Mouse (Mus musculus): ENCODE results near the gene 9230104L09Rik.

9230104L09Rik gene

DNA sequence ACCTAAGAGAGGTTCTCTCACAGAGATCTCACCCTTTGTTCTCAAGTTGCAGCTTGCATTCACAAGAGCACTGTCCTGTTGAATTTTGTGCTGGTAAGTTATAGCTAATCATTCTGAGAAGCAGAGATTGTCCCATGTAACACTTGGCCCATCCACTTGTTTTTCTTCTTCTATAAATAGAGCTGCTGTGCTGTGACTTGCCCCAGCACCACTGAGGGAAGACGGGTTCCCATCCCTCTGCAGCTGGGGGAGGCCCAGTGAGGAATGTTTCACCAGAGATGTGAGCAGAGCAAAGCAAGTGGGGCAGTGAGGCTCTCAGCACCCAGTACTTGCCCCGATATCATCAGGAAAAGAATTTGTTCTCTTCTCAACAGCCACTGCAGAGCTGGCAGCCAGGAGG lies at the start of gene 9230104L09Rik:
9230104L09Rik (minus strand) TSS at position 73 of the 400 bp plus-strand sequence.
- no peak for DNase-seq (ENCODE audit: low spot score in 2 of 2)

DNA sequence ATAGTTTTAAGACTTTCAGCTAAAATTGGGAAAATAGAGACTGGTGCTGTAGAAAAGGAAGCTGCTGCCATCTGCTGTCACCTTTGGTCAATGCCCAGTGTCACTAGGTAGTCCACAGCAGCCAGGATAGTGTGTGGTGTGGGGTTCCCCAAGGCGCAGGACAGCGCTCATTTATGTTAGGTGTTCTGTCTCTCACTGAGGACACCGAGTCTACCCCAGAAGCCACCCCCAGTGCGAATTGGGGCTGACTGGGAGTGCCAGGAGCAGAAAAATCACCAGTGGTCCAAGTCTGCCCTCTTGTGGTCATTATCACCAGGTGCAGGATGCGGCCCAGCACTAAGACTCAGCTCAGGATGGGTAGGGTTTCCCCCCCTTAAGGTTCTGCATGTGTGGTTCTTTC lies 37.4 kb upstream of the 9230104L09Rik start:
- peak; percentile 9 to 42 for DNase-seq (ENCODE audit: low spot score in 2 of 2)

DNA sequence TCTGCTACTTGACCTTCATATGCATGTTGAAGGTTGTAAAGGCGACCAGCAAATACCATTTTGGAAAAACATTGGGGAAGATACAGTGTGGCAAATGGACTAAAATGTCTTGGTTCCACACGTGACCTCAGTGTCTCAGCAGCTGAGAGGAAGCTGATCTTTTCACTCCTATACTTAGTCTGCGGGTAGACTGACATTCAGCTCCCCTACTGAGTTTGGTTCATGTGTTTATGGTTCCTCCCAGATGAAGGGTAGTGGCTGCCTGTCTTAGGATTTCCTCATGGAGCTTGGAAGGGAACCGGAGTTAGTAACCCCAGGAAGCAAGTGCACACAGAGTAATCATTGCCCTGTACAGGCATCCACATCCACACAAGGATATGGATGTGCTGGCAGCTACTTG lies 35.5 kb upstream of the 9230104L09Rik start:
- no peak for DNase-seq (ENCODE audit: low spot score in 2 of 2)

DNA sequence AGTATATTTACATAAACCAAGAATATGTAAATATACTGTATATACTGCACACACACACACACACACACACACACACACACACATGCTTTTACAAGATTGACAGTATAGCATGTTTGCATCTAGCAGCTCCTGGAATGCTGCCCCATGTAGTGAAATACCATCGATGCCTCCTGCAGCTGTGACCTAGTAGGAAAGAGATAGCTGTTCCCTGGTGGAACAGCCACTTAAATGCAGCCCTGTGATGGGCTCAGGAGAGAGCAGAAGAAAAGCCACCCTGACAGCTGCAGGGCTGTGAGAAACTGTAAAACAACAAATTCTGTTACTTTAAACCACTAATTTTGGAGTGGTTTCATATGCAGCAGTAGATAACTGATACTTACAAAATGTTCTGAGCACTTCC lies 31.4 kb upstream of the 9230104L09Rik start:
- no peak for DNase-seq (ENCODE audit: low spot score in 2 of 2)

DNA sequence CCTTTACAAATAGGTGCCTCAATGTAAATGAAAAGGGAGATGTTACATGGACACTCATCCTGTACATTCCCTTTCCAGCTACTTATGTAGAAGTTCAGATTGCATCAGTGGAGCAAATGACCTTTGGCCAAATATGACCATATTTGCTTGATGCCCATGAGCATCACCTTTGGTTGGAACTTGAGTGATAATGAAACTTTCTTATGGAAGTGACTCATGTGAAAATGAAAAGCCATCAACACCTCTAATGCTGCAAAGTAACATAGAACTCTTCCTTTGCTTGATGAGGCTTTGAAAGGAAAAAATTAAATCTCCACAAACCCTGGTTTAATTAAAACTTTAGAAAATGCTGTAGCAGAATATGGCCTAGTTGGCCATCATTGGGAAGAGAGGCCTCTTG lies 28.3 kb upstream of the 9230104L09Rik start:
- no peak for DNase-seq (ENCODE audit: low spot score in 2 of 2)

DNA sequence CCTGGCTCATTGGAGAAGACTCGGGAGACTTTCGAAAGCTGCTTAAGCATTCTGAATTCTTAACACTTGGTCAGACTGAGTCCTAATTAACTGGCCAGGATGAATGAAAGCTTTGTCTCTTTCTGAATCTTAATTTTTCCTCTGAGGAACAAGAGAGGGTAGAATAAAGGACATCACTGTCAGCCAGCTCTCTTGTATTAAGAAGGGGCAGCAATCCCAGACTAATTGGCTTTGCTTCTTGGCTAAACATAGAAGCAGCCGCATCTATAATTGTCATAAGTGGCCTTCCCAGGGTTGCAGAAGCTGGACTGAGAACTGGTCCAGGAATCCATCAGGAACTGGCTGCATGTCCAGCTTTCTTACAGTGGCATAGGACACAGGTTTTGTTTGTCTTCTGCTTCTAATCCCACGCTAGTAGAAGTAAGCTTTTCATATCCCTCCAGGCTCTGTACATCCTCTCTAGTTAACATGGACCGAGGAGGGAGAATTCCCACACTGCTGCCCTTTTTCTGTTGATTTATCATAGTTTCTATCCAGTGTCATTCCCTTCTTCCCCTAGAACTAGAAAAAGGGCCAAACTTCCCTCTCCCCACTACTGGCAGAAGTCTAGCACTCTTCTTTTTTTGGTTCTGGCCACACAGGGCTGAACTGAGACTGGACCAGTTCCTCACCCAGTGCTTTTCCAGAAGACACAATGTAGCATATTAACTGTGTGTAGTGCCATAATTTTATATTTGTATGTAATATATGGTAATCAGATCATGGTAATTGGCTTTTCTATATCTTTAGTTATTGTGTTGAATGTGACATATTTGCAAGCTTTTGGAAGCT lies 25.4 kb upstream of the 9230104L09Rik start:
- no peak for DNase-seq (ENCODE audit: low spot score in 2 of 2)

DNA sequence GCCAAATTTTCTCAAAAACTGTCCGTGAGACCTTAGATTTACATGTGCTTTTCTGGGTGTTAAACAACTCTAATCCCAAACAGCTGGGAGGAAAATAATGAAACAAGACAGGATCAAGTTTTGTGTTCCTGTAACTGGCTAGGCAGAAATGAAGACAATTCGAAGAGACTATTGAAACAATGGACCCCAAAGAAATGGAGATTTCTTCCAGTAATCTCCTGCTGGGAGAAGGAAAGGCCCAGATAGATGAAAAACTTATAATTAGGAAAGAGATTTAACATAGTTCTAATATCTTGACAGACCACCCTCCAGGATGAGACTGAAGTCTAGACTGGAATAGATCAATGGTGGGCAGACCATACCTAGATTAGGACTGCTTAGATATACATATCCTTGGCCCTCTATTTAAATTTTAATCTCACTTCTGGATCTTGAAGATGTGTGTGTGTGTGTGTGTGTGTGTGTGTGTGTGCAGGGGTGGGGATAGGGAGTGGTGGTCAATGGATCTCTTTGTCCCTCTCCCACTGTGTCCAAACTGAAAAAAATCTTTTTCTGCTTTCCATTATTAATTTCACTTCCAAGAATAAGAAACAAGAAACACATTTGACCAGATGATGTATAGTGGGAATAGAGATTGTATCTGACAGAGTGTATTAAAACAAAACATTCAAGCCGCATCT lies 24.6 kb upstream of the 9230104L09Rik start:
- no peak for DNase-seq (ENCODE audit: low spot score in 2 of 2)

DNA sequence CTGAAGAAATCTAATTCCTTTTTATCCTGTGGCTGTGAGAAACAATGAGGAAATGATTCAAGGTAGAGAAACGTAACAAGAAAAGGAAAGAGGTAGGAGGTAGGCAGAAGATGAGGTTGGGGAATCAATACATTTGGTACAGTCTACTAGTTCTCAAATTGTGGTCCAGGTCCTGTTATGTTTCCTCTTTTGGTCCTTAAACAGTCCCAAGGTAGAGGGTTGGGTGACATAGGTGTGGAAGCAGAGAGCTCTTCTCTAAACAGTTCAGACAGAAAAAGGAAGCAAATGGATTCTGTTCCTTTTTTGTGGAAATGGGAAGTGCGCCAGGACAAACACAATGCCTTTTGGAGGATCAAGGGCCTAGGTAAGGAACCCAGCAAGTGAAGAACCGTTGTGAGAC lies 24.0 kb upstream of the 9230104L09Rik start:
- no peak for DNase-seq (ENCODE audit: low spot score in 2 of 2)

DNA sequence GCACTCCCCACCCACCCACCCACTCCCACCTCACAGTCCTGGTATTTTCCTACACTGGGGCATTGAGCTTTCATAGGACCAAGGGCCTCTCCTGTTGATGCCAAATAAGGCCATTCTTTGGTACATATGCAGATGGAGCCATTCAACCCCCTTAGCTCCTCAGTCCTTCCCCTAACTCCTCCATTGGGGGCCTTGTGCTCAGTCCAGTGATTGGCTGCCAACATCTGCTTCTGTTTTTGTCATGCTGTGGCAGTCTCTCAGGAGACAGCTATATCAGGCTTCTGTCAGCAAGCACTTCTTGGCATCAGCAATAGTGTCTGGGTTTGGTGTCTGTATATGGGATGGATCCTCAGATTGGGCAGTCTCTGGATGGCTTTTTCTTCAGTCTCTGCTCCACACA lies 19.9 kb upstream of the 9230104L09Rik start:
- DNase-seq (ENCODE audit: low spot score in 2 of 2) = no peak

DNA sequence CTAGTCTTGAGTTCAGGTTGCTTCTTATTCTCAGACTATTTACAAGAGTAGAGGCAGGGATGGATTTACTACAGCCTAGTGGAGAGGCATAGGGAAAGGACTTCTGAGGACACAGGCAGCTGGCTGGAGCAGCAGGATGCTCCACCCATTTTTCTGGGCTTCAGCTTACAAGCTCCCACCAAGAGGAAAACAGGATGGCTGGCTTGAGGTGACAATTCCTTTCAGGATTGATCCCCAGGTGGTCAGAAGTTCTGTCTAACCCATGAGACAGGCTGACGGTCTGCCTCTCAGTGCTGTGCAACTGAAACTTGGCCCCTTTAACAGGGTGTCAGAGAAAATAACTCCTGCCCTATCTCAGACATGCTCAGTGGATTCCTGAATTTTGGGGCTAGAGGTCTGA lies 14.4 kb upstream of the 9230104L09Rik start:
- DNase-seq (ENCODE audit: low spot score in 2 of 2) = no peak

DNA sequence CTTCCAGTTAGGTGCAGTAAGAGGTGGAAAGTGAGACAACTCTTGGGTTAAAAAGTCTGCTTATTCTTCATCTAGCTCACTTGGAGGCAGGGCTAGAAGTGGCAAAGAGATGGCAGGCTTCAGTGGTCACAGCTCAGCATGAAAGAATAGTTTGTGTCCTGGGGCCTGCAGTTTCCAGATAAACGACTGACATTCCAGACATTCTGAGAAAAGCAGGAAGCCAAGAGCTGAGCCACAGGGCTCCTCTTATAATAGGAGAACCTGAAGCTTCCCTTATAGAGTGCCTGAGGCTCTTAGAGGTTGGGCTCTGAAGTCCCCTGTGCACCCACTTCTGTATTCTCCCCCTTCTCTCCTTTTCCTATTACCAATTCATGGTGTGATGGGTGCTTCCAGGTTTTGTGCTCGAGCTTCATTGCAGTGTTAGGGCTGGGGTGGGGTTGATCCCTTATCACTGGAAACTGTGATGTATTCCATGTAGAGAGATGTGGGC lies 13.8 kb upstream of the 9230104L09Rik start:
- DNase-seq (ENCODE audit: low spot score in 2 of 2) = no peak

DNA sequence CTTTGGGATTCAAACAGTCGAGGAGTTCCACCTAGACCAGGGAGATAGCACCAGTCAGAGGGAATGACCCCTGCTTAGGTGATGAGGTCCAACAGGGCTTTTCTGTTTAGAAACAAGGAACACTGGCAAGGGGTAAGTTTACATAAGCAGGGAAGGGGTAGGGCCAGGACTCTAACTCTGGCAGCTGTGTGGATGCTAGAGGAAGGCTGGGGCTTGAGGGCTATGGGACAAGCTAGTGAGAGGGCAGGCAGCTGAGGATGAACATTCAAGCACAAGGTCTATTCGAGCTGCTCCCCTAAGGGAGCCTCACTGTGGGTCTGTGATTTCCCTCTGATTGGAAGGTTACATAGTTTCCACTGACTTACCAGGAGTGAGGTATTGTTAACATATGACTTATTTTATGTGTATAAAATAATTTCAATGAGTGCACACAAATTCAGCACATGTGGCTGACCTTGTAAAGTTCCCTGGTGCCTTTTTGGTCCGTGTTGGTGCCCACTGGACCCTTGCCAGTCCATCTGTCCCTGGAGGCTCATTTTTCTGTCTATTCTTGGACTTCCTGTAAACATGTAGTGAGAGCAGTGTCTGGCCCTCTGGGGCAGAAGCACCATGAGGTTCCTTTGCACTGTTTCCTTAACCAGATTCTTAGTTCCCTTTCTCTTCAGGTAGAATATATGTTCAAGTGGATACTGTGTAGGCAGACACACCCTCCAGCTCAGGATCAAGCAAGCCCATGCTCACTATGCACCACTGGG lies 12.4 kb upstream of the 9230104L09Rik start:
- peak in 1 of 2 experiments; percentile 8 for DNase-seq (ENCODE audit: low spot score in 2 of 2)

DNA sequence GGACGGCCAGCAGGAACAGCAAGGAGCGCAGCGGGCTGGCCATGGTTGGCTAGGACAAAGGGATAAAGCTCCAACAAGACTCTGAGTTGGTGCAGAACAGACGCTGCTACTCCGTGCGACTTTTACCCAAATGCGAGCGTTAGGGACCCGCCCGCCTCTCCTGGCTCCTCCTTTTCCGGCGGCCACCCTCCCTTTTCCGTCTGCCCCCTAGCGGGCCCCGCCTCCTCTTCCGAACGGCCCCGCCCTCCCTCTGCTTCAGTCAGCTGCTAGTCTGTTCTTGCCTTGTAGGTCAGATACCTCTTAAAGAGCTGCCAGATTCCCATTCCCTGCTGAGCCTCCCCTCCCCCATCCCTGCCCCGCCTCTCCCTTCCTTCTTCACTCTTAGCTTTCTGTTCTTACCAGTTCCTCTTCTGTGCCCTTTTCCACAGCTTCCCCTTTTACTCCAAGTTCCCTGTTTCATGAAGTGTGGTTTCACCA lies 10.5 kb upstream of the 9230104L09Rik start, which contains the start of gene Cst3:
Cst3 (minus strand) TSS at position 358 of the 477 bp plus-strand sequence.
- DNase-seq (ENCODE audit: low spot score in 2 of 2) = peak; percentile 70 to 81

DNA sequence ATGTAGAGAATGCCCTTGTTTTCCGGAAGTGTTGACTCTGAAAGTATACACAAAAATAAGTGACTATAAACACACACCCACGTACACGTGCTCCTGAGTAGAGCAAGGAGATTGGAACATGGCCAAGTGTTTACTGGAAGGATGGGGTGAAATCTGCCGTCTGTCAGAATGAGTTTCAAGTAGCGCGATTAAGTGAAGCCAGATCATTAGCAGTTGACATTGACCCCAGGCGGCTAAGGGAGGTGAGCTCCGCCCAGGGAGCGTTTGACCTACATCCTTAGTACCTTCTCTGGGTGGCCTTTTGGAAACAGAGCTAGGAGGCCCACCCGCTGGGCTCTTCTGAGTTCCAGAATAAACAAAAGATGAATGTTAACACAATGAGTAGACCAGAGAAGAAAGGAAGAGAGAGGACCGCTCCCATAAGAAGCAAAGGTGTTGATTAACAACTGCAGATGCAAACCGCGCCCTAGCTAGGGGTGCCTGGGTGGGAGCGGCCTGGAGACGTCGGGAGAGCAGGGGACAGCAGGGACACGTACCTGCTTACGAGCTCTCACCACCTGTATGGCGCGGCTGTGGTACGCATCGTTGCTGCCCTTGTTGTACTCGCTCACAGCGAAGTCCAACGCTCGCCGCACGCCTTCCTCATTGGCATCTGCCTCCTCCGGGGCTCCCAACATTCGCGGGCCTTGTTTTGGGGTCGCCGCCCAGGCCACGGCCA lies 9.9 kb upstream of the 9230104L09Rik start:
- no peak for DNase-seq (ENCODE audit: low spot score in 2 of 2)

DNA sequence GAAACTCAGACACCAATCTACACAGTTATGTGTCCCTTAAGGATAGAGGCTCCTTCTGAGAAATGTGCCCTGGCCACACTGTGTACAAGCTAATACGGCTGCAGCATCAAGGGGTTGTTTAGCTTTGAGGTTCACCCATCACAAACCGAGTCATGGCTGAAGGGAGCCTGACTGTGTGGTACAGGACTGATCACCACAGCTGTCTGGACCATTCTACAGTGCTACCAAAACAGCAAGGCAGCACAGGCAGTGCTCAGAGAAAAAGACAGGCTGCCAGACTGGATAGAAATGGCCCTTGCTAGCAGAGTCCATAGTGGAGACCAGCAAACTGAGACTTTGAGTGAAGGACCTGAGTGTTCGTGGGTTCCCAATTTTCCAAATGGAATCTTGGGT lies 9.4 kb upstream of the 9230104L09Rik start:
- no peak for DNase-seq (ENCODE audit: low spot score in 2 of 2)

DNA sequence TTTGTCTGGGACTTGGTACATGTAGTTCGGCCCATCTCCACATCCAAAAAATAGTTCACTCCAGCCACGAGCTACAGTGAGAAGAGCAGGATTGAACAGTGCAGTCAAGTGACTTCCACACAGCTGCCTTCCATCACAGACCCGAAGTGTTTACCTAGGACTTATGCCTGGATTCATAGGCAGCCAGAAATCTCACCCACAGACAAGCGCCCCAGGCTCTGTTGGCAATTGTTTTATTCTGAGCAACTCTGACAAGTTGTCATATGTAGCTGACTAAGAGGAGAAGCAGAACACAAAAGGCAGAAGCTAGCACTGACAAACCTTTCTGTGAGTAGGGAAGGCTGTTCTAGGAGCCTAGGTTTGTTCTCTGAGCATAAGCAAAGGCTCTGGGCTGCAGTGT lies 8.0 kb upstream of the 9230104L09Rik start:
- DNase-seq (ENCODE audit: low spot score in 2 of 2) = no peak

DNA sequence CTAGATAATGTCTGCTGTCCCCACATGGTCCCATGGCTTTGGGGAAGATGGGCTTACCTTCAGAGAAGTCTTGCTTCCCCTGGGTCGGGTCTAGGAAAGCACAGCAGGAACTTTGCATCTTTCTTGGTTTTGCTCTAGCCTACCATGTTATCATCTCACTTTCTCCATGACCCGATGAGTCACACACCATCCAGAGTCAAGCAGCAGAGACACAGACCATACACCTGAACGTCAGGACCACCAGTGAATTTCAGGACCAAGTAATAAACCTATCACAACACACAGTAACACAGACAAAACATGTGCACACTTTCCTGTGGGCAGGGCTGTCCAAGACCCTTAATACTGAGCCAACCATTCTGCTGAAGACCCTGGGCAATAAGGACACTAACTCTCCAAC lies 5.7 kb upstream of the 9230104L09Rik start:
- DNase-seq (ENCODE audit: low spot score in 2 of 2) = no peak

DNA sequence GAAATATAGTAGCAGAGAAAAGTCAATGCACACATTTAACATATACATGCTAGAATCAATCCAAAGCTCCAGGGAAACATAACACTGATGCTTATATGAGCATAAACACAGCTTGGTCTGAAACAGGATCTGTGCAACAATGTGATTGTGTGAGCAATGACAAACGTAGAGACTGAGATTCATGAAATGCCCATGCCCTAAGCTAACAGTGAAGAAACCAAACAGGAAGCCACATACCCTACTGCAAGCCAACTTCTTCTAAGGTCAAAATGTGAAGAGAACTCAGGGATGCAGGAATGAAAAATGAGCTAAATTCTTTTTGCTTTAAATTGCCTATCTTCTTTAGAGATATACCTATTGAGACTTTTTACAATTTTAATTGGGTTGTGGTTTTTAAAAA lies 4.1 kb upstream of the 9230104L09Rik start:
- no peak for DNase-seq (ENCODE audit: low spot score in 2 of 2)

DNA sequence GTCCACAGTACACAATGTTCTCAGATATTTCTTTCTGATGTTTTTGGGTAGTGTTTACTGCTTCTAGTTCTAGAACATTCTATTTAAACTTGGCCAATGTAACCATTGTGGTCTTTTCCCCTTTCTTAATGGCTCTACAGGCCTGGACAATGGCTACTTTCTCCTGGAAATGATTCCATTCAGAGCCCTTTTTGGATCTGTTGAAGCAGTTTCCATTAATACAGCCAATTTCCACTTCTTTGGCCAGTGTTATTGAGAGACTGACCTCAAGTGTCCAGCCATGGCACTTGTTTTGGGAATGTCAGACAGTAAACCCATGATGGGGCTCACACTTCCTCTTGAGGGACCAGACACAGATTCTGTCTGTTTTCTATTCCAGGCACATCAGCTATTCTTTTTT lies 3.1 kb downstream of the 9230104L09Rik start:
- no peak for DNase-seq (ENCODE audit: low spot score in 2 of 2)

DNA sequence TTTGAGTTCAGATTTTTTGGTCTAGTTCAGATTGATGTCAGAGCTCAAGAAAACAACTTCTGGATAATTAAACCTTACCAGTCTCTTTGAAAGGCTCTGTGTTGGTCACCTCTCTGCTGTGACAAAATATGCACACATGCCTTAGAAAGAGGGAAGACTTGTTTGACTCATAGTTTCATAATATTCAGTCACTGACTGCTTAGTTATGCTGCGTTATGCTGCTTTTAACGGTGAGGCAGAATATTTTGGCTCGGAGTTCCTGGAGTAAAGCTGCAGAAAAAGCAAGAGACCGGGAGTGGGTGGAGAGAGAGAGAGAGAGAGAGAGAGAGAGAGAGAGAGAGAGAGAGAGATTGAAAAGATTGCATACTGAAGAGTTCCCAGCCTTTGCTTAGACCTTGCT lies 3.8 kb downstream of the 9230104L09Rik start:
- DNase-seq (ENCODE audit: low spot score in 2 of 2) = no peak

DNA sequence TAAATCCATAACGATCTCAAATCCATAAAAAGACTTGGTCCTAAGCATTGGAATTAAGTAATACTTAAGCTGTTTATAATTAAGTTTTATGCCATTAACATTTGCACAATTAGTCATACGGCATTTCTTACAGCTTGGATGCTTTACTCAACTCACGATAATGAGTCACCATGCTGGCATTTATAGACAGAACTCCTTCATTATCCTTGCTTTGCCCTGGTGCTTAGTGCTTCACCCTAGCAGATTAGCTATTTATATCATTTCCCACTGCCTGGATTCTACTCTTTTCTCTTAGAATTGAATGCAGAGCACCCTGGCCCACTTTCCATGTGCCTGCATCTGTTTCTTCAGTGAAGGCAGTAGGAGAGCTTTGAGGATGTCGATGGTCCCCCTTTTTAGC lies 7.3 kb downstream of the 9230104L09Rik start:
- DNase-seq (ENCODE audit: low spot score in 2 of 2) = no peak
